Mouse (Mus musculus): ENCODE data around the gene Fnbp1. TPM values are rescaled to one million over a fixed set of nuclear protein-coding genes. Genes with fewer than 3 reads are reported as not detected.

Fnbp1 gene
- polyA plus RNA-seq, 1 experiment: 148 TPM

GRCm38 (mm10) chr2:31040043-31040442 is 101.8 kb downstream of the Fnbp1 start:
- DNase-seq: no peak
- TF ChIP-seq POLR2A (IDR thresholded peaks at IDR 0.05; ENCODE audit: control insufficient read depth, extremely low read depth, insufficient read depth, low read length, poor library complexity): no peak
- TF ChIP-seq CTCF (IDR thresholded peaks at IDR 0.05; ENCODE audit: borderline replicate concordance, control insufficient read depth, extremely low read depth, insufficient read depth, low read length, poor library complexity): no peak
- Histone ChIP-seq H3K4me3 (ENCODE audit: control insufficient read depth, insufficient read depth, low read length) (no peak overlapping the region), H3K27me3 (ENCODE audit: control insufficient read depth, insufficient read depth, low read length) (no peaks in the 10 kb centered on the region), H3K36me3 (ENCODE audit: control insufficient read depth, insufficient read depth, low read length) (peaks cover 54% of the 10 kb centered on the region), H3K4me1 (replicated peaks; ENCODE audit: control insufficient read depth, insufficient read depth, low read length) (no peaks in the 10 kb centered on the region), H3K27ac (ENCODE audit: control insufficient read depth, insufficient read depth, low read length) (no peak overlapping the region)
- WGBS: 98% methylated on average over 3 of the region's 3 CpGs

GRCm38 (mm10) chr2:31036811-31037210 is 105.0 kb downstream of the Fnbp1 start:
- Histone ChIP-seq H3K4me1 (replicated peaks; ENCODE audit: control insufficient read depth, insufficient read depth, low read length) (no peaks in the 10 kb centered on the region), H3K36me3 (ENCODE audit: control insufficient read depth, insufficient read depth, low read length) (peaks cover 78% of the 10 kb centered on the region), H3K4me3 (ENCODE audit: control insufficient read depth, insufficient read depth, low read length) (no peak overlapping the region), H3K27ac (ENCODE audit: control insufficient read depth, insufficient read depth, low read length) (no peak overlapping the region), H3K27me3 (ENCODE audit: control insufficient read depth, insufficient read depth, low read length) (no peaks in the 10 kb centered on the region)
- 83% methylated on average over 6 of the region's 6 CpGs for WGBS
- no peak for DNase-seq
- TF ChIP-seq CTCF (IDR thresholded peaks at IDR 0.05; ENCODE audit: borderline replicate concordance, control insufficient read depth, extremely low read depth, insufficient read depth, low read length, poor library complexity): no peak
- no peak for TF ChIP-seq POLR2A (IDR thresholded peaks at IDR 0.05; ENCODE audit: control insufficient read depth, extremely low read depth, insufficient read depth, low read length, poor library complexity)

GRCm38 (mm10) chr2:31031972-31032371 is 109.8 kb downstream of the Fnbp1 start:
- H3K27ac ChIP-seq (ENCODE audit: control insufficient read depth, insufficient read depth, low read length): no peak overlapping the region
- no peak for TF ChIP-seq POLR2A (IDR thresholded peaks at IDR 0.05; ENCODE audit: control insufficient read depth, extremely low read depth, insufficient read depth, low read length, poor library complexity)
- TF ChIP-seq CTCF (IDR thresholded peaks at IDR 0.05; ENCODE audit: borderline replicate concordance, control insufficient read depth, extremely low read depth, insufficient read depth, low read length, poor library complexity): no peak
- no peak overlapping the region for H3K4me3 ChIP-seq (ENCODE audit: control insufficient read depth, insufficient read depth, low read length)
- 98% methylated on average over 7 of the region's 7 CpGs for WGBS
- no peak for DNase-seq
- no peaks in the 10 kb centered on the region for H3K27me3 ChIP-seq (ENCODE audit: control insufficient read depth, insufficient read depth, low read length)
- H3K36me3 ChIP-seq (ENCODE audit: control insufficient read depth, insufficient read depth, low read length): peaks cover 73% of the 10 kb centered on the region
- no peaks in the 10 kb centered on the region for H3K4me1 ChIP-seq (replicated peaks; ENCODE audit: control insufficient read depth, insufficient read depth, low read length)

- no peak overlapping the region for H3K4me3 ChIP-seq (ENCODE audit: control insufficient read depth, insufficient read depth, low read length)
- H3K36me3 ChIP-seq (ENCODE audit: control insufficient read depth, insufficient read depth, low read length): peaks cover 23% of the 10 kb centered on the region
- H3K27me3 ChIP-seq (ENCODE audit: control insufficient read depth, insufficient read depth, low read length): no peaks in the 10 kb centered on the region
- DNase-seq: no peak
- 92% methylated on average over 8 of the region's 8 CpGs for WGBS
- no peaks in the 10 kb centered on the region for H3K4me1 ChIP-seq (replicated peaks; ENCODE audit: control insufficient read depth, insufficient read depth, low read length)
- no peak overlapping the region for H3K27ac ChIP-seq (ENCODE audit: control insufficient read depth, insufficient read depth, low read length)
- TF ChIP-seq CTCF (IDR thresholded peaks at IDR 0.05; ENCODE audit: borderline replicate concordance, control insufficient read depth, extremely low read depth, insufficient read depth, low read length, poor library complexity): no peak
- no peak for TF ChIP-seq POLR2A (IDR thresholded peaks at IDR 0.05; ENCODE audit: control insufficient read depth, extremely low read depth, insufficient read depth, low read length, poor library complexity)
These were observed 115.2 kb downstream of the Fnbp1 start for GRCm38 (mm10) chr2:31026642-31027041.

- 90% methylated on average over 3 of the region's 3 CpGs for WGBS
- DNase-seq: no peak
- Histone ChIP-seq H3K27me3 (ENCODE audit: control insufficient read depth, insufficient read depth, low read length) (no peaks in the 10 kb centered on the region), H3K27ac (ENCODE audit: control insufficient read depth, insufficient read depth, low read length) (no peak overlapping the region), H3K36me3 (ENCODE audit: control insufficient read depth, insufficient read depth, low read length) (peaks cover 13% of the 10 kb centered on the region), H3K4me3 (ENCODE audit: control insufficient read depth, insufficient read depth, low read length) (no peak overlapping the region), H3K4me1 (replicated peaks; ENCODE audit: control insufficient read depth, insufficient read depth, low read length) (no peaks in the 10 kb centered on the region)
- no peak for TF ChIP-seq POLR2A (IDR thresholded peaks at IDR 0.05; ENCODE audit: control insufficient read depth, extremely low read depth, insufficient read depth, low read length, poor library complexity)
- no peak for TF ChIP-seq CTCF (IDR thresholded peaks at IDR 0.05; ENCODE audit: borderline replicate concordance, control insufficient read depth, extremely low read depth, insufficient read depth, low read length, poor library complexity)
These were observed 116.3 kb downstream of the Fnbp1 start for GRCm38 (mm10) chr2:31025458-31025857.

- peak; percentile 77 for DNase-seq
- TF ChIP-seq POLR2A (IDR thresholded peaks at IDR 0.05; ENCODE audit: control insufficient read depth, extremely low read depth, insufficient read depth, low read length, poor library complexity) (no peak), CTCF (IDR thresholded peaks at IDR 0.05; ENCODE audit: borderline replicate concordance, control insufficient read depth, extremely low read depth, insufficient read depth, low read length, poor library complexity) (peak; percentile 96)
- Histone ChIP-seq H3K4me1 (replicated peaks; ENCODE audit: control insufficient read depth, insufficient read depth, low read length) (no peaks in the 10 kb centered on the region), H3K27me3 (ENCODE audit: control insufficient read depth, insufficient read depth, low read length) (no peaks in the 10 kb centered on the region), H3K4me3 (ENCODE audit: control insufficient read depth, insufficient read depth, low read length) (no peak overlapping the region), H3K27ac (ENCODE audit: control insufficient read depth, insufficient read depth, low read length) (no peak overlapping the region), H3K36me3 (ENCODE audit: control insufficient read depth, insufficient read depth, low read length) (peaks cover 6% of the 10 kb centered on the region)
- WGBS: 38% methylated on average over 5 of the region's 5 CpGs
These were observed 117.0 kb downstream of the Fnbp1 start for GRCm38 (mm10) chr2:31024618-31025370.
